Mouse (Mus musculus) liver, postnatal 0 days (tissue): Measurements from ENCODE around the gene Slco3a1. TPM values are rescaled to one million over a fixed set of nuclear protein-coding genes. Genes with fewer than 3 reads are reported as not detected.

Experiments
- ATAC-seq: fragments of 200-750 bp; cut with Nextera tagmentation; 2 replicates; pipeline ENCODE4 v1.8.0; 2017; ENCODE audit warnings: mild to moderate bottlenecking, moderate library complexity
- DNase-seq: peaks from one replicate; pipeline ENCODE4 v3.0.0-alpha.2; 2016
- H3K27ac ChIP-seq: fragments of 300-500 bp; sonication (generic); 2 replicates; pipeline ENCODE4 v1.5.1; 2014; ENCODE audit warnings: antibody characterized with exemption, moderate library complexity, mild to moderate bottlenecking, low read depth
- H3K27me3 ChIP-seq: fragments of 300-500 bp; sonication (generic); 2 replicates; pipeline ENCODE4 v1.6.1; 2014; ENCODE audit warnings: low read length, control low read depth, mixed read lengths; ENCODE audit not compliant: insufficient read depth
- H3K36me3 ChIP-seq: fragments of 300-500 bp; sonication (generic); replicated peaks from 2 replicates; pipeline ENCODE4 v1.6.1; 2014; ENCODE audit warnings: mild to moderate bottlenecking, control low read depth, low read length, moderate library complexity, mixed read lengths; ENCODE audit not compliant: insufficient read depth
- H3K4me1 ChIP-seq: fragments of 300-500 bp; sonication (generic); 2 replicates; pipeline ENCODE4 v1.6.1; 2014; ENCODE audit warnings: antibody characterized with exemption, mild to moderate bottlenecking, control low read depth; ENCODE audit not compliant: insufficient read depth
- H3K4me2 ChIP-seq: fragments of 300-500 bp; sonication (generic); 2 replicates; pipeline ENCODE4 v1.6.1; 2014; ENCODE audit warnings: low read depth, mild to moderate bottlenecking, low read length, moderate library complexity, mixed read lengths
- H3K4me3 ChIP-seq: fragments of 300-500 bp; sonication (generic); 2 replicates; pipeline ENCODE4 v1.5.1; 2014; ENCODE audit warnings: low read depth, low read length
- H3K9ac ChIP-seq: fragments of 300-500 bp; sonication (generic); replicated peaks from 2 replicates; pipeline ENCODE4 v1.6.1; 2014; ENCODE audit warnings: mild to moderate bottlenecking, moderate library complexity
- H3K9me3 ChIP-seq: fragments of 300-500 bp; sonication (generic); 2 replicates; pipeline ENCODE4 v1.6.1; 2016; ENCODE audit warnings: mild to moderate bottlenecking, control low read depth, low read length, mixed read lengths
- CTCF ChIP-seq: sonication (generic); IDR thresholded peaks from 2 replicates; pipeline ENCODE4 v1.5.1; 2016; ENCODE audit warnings: antibody characterized with exemption, low read depth
- EP300 ChIP-seq: IDR thresholded peaks from 2 replicates; pipeline ENCODE4 v1.6.1; 2016; ENCODE audit warnings: antibody characterized with exemption, low read depth, mild to moderate bottlenecking
- WGBS: fragments of 180-500 bp; shearing (Covaris S2); extraction: QIAGEN DNeasy Blood & Tissue Kit; methylation state at CpG from one replicate; pipeline ENCODE4 v1.1.7; 2014; ENCODE audit not compliant: insufficient replicate concordance; 5-methylcytosine and 5-hydroxymethylcytosine counted together
- polyA plus RNA-seq: library from polyadenylated mRNA; unstranded; fragments of >200 nt; fragmentation: Nextera tagmentation; extraction: Ambion mirVana; gene quantifications from 2 replicates; pipeline ENCODE4 v1.2.1, GENCODE M21; 2015

Gene Slco3a1
- polyA plus RNA-seq, 1 experiment from 2014 or later, result 1.2 TPM

DNA sequence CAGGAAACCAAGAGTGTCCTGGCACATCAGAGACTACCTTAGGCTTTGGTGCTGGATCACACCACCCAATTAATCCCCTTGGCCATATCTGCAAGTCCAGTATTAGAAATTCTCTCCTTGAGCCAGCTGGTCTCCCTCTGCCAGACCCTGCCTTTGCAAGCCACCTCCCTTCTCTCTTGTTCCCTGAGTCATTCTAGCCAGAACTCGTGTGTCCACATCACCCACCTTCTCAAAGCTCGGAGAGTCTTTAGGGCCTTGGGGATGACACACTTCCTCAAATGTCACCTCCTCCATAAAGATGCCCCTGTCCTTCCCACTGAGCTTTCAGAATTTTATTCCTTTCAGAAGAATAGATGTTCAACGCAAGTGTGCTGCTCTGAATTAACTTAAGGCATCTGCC lies 172.3 kb downstream of the Slco3a1 start:
- H3K4me1 ChIP-seq, result no peaks in the 10 kb centered on the region
- no peak overlapping the region for H3K4me2 ChIP-seq
- H3K36me3 ChIP-seq, result no peaks in the 10 kb centered on the region
- no peak for TF ChIP-seq EP300
- TF ChIP-seq CTCF, result no peak
- no peak overlapping the region for H3K9ac ChIP-seq
- no peak overlapping the region for H3K27ac ChIP-seq
- no peaks in the 10 kb centered on the region for H3K27me3 ChIP-seq
- H3K9me3 ChIP-seq, result no peaks in the 10 kb centered on the region
- no peak for ATAC-seq
- DNase-seq, result no peak
- 60% methylated on average over 3 of the region's 3 CpGs for WGBS
- no peak overlapping the region for H3K4me3 ChIP-seq

DNA sequence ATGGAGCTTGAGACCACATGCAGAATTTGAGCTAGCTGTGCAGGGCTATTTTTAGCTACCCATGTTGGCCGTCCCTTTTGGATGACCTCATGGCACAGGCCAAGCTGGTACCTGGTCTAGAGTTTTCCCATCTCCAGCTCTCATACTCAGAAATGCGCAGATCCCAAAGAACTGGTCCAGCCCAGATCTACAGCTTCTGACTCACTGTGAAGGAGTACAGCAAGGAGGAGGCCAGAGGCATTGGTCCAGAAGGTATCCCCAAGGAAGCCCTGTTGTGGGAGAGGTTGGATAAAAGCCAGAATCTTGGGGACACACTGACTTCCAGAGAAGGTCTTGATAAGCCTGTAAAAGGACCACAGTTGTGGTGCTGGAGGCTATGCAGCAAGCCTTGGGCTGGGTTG lies 172.7 kb downstream of the Slco3a1 start:
- no peaks in the 10 kb centered on the region for H3K4me1 ChIP-seq
- TF ChIP-seq EP300 (no peak), CTCF (no peak)
- H3K4me2 ChIP-seq, result no peak overlapping the region
- DNase-seq (no peak), ATAC-seq (no peak)
- 70% methylated on average over 2 of the region's 2 CpGs for WGBS
- no peak overlapping the region for H3K27ac ChIP-seq
- H3K9ac ChIP-seq, result no peak overlapping the region
- H3K9me3 ChIP-seq, result no peaks in the 10 kb centered on the region
- no peaks in the 10 kb centered on the region for H3K27me3 ChIP-seq
- H3K4me3 ChIP-seq, result no peak overlapping the region
- no peaks in the 10 kb centered on the region for H3K36me3 ChIP-seq

DNA sequence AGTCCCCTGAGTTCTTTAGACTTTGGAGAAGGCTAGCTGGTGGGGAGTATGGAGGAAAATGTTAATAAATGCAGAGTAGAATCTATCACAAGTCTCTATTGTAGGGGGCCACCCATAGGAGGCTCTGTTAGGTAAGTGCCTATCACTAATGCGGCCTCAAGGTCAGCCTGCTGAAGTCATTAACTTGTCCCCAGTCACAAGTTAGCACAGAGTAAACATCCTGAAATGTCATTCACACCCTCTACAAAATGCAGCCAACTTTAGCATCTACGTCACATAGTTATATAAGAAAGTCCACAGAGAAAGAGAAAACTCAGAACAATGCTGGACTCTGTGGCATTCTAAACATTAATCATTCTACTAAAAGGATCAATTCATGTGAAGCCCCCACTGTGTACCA lies 173.5 kb downstream of the Slco3a1 start:
- Histone ChIP-seq H3K4me2 (no peak overlapping the region), H3K4me3 (no peak overlapping the region), H3K36me3 (no peaks in the 10 kb centered on the region), H3K4me1 (no peaks in the 10 kb centered on the region), H3K9me3 (no peaks in the 10 kb centered on the region), H3K27me3 (no peaks in the 10 kb centered on the region), H3K9ac (no peak overlapping the region), H3K27ac (no peak overlapping the region)
- 58% methylated on average over 2 of the region's 2 CpGs for WGBS
- DNase-seq (no peak), ATAC-seq (no peak)
- no peak for TF ChIP-seq EP300
- TF ChIP-seq CTCF, result no peak

DNA sequence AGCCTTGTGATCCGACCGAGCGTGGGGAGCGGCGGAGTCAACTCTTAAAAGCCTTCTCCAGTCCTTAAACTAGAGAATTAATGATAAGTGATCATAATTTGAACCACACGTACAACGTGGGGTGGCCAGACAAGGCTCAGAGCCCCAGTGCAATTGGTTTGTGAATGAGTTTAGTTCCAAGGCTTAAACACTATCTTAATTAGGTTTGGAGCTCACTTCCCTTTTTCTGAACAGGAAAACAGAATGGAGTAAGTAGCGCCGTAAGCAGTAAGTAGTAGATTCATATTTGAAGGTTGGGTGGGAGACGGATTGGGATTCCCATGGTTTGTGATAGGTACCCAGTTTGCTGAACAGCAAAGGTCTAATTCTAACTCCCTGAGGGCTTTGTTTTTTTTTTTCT lies 176.7 kb downstream of the Slco3a1 start:
- Histone ChIP-seq H3K4me3 (no peak overlapping the region), H3K36me3 (no peaks in the 10 kb centered on the region), H3K27ac (no peak overlapping the region), H3K9me3 (no peaks in the 10 kb centered on the region), H3K4me1 (no peaks in the 10 kb centered on the region), H3K4me2 (no peak overlapping the region), H3K27me3 (no peaks in the 10 kb centered on the region), H3K9ac (no peak overlapping the region)
- DNase-seq (no peak), ATAC-seq (no peak)
- TF ChIP-seq CTCF, result no peak
- no peak for TF ChIP-seq EP300
- 64% methylated on average over 10 of the region's 10 CpGs for WGBS

DNA sequence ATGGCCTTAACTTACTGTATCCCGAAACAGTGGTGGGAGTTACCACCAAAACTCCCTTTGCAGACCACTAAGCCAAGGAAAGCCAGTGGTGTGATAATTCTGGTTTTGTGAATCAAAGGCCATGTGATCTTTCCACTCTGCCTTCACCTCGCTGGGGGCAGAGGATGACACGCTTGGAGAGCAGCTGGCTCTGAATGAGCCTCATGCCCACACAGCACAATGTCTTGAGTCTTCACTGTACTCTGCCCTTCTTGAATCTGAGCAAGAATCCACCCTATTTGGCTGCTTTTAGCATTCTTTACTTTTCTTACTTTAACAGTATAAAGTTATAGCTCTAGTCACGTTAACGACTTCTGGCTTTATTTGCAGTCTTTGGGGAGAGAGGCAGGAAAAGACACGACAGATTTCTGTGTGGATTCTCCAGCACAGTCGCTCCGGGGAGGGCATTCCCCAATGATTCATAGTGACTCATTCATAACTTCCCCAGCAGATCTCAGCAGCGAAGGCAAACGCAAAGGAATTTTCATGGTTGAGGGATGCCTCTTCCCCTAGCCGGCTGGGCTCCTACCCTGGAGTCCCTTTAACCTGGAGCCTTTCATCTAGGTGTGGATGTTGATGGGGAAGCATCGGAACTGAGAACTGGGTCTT lies 178.1 kb downstream of the Slco3a1 start:
- ATAC-seq (no peak), DNase-seq (no peak)
- H3K36me3 ChIP-seq, result no peaks in the 10 kb centered on the region
- no peak overlapping the region for H3K27ac ChIP-seq
- 69% methylated on average over 12 of the region's 12 CpGs for WGBS
- no peaks in the 10 kb centered on the region for H3K27me3 ChIP-seq
- no peaks in the 10 kb centered on the region for H3K4me1 ChIP-seq
- H3K9ac ChIP-seq, result no peak overlapping the region
- TF ChIP-seq EP300 (no peak), CTCF (no peak)
- no peak overlapping the region for H3K4me3 ChIP-seq
- no peaks in the 10 kb centered on the region for H3K9me3 ChIP-seq
- no peak overlapping the region for H3K4me2 ChIP-seq

DNA sequence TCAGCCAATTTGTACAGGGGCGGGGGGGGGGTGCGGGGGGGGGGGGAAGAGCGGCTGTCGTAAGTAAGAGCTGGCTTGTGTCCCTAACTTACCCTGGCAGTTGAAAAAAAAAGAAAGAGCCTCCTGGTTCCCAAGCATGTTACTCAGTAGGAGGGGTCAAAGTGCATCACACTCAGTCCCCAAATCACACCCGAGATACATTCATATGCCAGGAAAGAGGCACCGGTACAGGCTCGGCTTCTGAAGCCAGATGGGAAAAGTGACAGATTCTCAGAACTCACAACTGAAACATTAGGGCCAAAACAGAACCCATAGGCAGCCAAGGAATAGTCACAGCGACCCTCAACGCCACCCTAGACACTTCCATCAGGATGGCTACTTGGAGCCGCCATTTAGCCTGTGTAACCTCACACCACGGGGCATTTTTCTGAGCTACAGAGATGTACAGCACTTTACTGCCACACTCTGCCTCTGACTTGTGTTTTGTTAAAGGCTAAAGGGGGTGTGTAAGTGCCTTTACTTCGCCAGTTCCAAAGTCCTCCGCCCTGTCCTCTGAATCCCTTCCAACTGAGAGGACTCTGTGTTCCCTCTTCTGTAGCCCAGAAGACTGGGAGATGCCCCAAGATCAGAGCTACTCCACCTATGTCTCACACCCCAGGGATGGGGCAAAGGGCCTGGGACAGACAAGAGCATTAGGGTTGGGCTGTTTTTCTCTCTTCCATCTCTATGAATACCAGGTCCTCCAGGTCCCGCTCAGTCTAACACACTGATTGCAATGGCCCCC lies 179.2 kb downstream of the Slco3a1 start:
- Histone ChIP-seq H3K36me3 (no peaks in the 10 kb centered on the region), H3K4me3 (no peak overlapping the region), H3K9me3 (no peaks in the 10 kb centered on the region), H3K4me2 (no peak overlapping the region), H3K9ac (no peak overlapping the region), H3K27ac (no peak overlapping the region), H3K4me1 (no peaks in the 10 kb centered on the region), H3K27me3 (no peaks in the 10 kb centered on the region)
- TF ChIP-seq EP300 (no peak), CTCF (no peak)
- 82% methylated on average over 14 of the region's 14 CpGs for WGBS
- no peak for ATAC-seq
- DNase-seq, result no peak
